Mouse (Mus musculus): ENCODE data around the gene Mis18a. TPM values are rescaled to one million over a fixed set of nuclear protein-coding genes. Genes with fewer than 3 reads are reported as not detected.

Mis18a gene
- polyA plus RNA-seq (2012; rRNA removed) (45.7 and 48.4 TPM in 2 replicates), polyA plus RNA-seq (2014; fragmentation: Nextera tagmentation; extraction: Ambion mirVana) (59.0 and 61.2 TPM in 2 replicates)

DNA sequence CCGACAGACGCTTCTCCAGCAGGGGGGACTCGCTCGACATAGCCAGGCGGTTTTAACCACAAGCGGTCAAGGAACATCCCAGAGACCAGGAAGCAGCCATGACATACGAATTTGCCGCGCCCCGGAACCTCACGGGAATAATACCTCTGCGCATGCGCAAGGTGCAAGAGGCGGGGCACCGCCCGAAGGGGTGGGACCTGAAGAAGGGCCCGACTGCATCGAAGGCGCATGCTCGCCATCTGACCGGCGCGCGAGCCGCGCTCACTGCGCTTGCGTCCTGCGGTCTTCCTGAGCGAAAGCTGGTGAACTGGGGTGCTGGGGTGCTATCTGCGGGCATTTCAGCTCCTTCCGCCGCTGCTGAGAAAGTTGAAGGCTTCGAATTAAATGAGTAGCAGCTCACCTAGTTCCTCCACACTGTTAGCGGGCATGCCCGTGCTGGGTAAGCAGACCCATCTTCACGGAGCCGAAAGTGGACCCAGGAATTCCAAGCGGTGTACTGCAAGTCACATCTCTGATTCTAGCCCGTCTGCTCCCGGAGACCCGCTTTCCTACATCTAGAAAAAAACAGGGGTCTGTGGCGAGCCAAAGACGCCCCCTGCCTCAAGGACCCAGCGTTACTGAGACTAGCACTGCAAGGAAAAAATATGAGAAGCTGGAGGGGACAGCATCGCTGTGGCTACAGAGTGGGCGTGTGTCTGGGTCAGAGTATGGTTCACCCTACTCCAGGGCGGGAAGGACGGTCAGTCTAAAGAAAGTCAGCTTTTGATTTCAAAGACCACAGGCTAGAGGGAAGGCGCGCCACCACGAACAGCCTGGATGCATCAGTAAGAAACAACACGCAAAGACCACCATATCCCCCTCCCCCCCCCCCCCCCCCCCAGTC, at the start of gene Mis18a:
Mis18a (minus strand) TSS at position 172 of the 883 bp plus-strand sequence.
- Histone ChIP-seq H3K4me1 (ENCODE audit: control insufficient read depth, insufficient read depth, low read length) (peaks cover 4% of the 10 kb centered on the region; the same call in 1 of the 2 replicates), H3K36me3 (ENCODE audit: control insufficient read depth, insufficient read depth, low read length) (peaks cover 8% of the 10 kb centered on the region), H3K9ac (ENCODE audit: low read depth, low read length, severe bottlenecking) (peak within 1 kb of the TSS; percentile 82), H3K27ac (replicated peaks; ENCODE audit: low read depth, low read length) (peak within 1 kb of the TSS; percentile 65), H3K27me3 (ENCODE audit: control insufficient read depth, insufficient read depth, low read length) (no peaks in the 10 kb centered on the region), H3K4me2 (replicated peaks; ENCODE audit: low read depth, low read length, severe bottlenecking) (peak within 1 kb of the TSS; percentile 96), H3K4me3 (replicated peaks; ENCODE audit: low read length) (peak within 1 kb of the TSS; percentile 75), H3K9me3 (ENCODE audit: control insufficient read depth, low read length) (0 out of 2 replicates have a peak, but pooled peaks cover 2% of the 10 kb centered on the region)
- TF ChIP-seq POLR2A (IDR thresholded peaks at IDR 0.05; ENCODE audit: borderline replicate concordance, extremely low read depth, insufficient read depth, insufficient read length) = peak; percentile 93; the same call in 1 of the 2 replicates
- DNase-seq (ENCODE audit: low spot score) (peak; percentile 95), ATAC-seq (ENCODE audit: low FRiP score, low read depth) (peak; percentile 96)
- WGBS = 3% methylated on average over 53 of the region's 53 CpGs

DNA sequence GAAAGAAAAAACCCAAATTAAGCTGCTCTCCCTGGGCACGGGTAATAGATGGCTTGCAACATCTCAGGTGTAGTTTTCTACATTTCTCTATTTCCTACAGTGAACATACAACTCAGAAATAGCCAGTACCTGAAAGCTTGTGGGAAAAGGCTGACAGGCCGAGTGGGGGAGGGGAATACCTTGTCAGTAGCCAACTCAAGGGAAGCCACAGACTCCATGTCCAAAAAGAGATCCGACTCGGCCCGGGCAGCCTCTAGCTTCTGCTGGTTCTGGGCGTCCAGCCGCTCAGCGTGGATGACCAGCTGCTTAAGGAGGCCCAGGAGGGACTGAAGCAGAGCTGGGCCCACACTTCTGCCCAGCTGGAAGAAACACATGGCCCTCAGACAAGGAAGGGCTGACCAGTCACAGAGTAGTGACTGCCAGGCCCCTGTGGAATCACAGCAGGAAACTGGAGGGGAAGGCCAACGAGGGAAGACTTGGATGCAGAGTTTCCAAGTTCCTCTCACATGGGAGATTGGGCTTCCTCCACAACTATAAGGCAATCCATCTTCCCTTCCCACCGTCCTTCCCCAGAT, 48.8 kb upstream of the Mis18a start:
- Histone ChIP-seq H3K9me3 (ENCODE audit: control insufficient read depth, low read length) (no peaks in the 10 kb centered on the region), H3K4me2 (replicated peaks; ENCODE audit: low read depth, low read length, severe bottlenecking) (no peak overlapping the region), H3K4me3 (replicated peaks; ENCODE audit: low read length) (no peak overlapping the region), H3K27me3 (ENCODE audit: control insufficient read depth, insufficient read depth, low read length) (no peaks in the 10 kb centered on the region), H3K27ac (replicated peaks; ENCODE audit: low read depth, low read length) (no peak overlapping the region), H3K4me1 (ENCODE audit: control insufficient read depth, insufficient read depth, low read length) (no peaks in the 10 kb centered on the region), H3K9ac (ENCODE audit: low read depth, low read length, severe bottlenecking) (no peak overlapping the region), H3K36me3 (ENCODE audit: control insufficient read depth, insufficient read depth, low read length) (peaks cover 93% of the 10 kb centered on the region)
- TF ChIP-seq POLR2A (IDR thresholded peaks at IDR 0.05; ENCODE audit: borderline replicate concordance, extremely low read depth, insufficient read depth, insufficient read length) = no peak
- no peak for DNase-seq (ENCODE audit: low spot score)
- 68% methylated on average over 10 of the region's 10 CpGs for WGBS
- no peak for ATAC-seq (ENCODE audit: low FRiP score, low read depth)

DNA sequence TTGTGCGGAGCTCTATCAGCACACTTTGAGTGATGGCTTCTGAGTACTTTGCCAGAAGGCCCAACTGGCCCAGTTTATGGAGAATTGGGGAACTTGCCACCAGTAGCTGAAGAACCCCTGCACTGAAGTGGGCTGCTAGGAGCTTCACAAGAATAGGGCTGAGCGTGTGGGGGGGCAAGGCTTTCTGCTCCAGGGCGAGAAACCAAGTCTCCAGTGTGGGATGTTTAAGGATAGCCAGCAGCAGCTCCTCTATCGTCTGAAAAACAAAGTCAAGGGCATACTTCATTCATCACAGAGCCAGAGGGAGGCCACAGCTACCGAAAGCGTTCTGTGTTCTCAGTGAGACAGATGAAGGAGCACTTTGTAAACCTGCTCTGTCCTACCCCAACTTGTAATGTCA, 47.4 kb upstream of the Mis18a start:
- Histone ChIP-seq H3K4me3 (replicated peaks; ENCODE audit: low read length) (no peak overlapping the region), H3K27ac (replicated peaks; ENCODE audit: low read depth, low read length) (no peak overlapping the region), H3K4me1 (ENCODE audit: control insufficient read depth, insufficient read depth, low read length) (no peaks in the 10 kb centered on the region), H3K36me3 (ENCODE audit: control insufficient read depth, insufficient read depth, low read length) (peaks cover 88% of the 10 kb centered on the region), H3K4me2 (replicated peaks; ENCODE audit: low read depth, low read length, severe bottlenecking) (no peak overlapping the region), H3K9ac (ENCODE audit: low read depth, low read length, severe bottlenecking) (no peak overlapping the region), H3K27me3 (ENCODE audit: control insufficient read depth, insufficient read depth, low read length) (no peaks in the 10 kb centered on the region), H3K9me3 (ENCODE audit: control insufficient read depth, low read length) (no peaks in the 10 kb centered on the region)
- TF ChIP-seq POLR2A (IDR thresholded peaks at IDR 0.05; ENCODE audit: borderline replicate concordance, extremely low read depth, insufficient read depth, insufficient read length) = no peak
- no peak for ATAC-seq (ENCODE audit: low FRiP score, low read depth)
- 89% methylated on average over 6 of the region's 6 CpGs for WGBS
- no peak for DNase-seq (ENCODE audit: low spot score)

DNA sequence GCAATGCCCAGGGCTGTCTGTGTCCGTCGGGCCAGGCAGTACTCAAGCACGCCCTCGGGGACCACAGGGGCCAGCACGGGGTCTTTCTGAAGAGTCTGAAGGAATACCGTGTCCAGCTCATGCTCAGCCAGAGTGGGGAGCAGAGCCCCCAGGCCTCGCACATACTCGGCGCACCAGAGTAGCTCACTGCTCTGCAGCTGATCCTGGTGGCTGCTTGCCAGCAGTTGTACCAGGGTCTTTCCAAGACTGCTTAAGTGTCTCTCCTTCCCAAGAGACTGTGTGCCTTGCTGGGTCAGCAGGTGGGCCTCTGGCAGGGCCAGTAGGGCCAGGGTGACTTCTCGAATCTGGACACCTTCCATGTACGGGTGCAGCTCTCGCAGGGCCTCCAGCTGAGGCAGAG, 47.0 kb upstream of the Mis18a start:
- Histone ChIP-seq H3K27ac (replicated peaks; ENCODE audit: low read depth, low read length) (no peak overlapping the region), H3K9ac (ENCODE audit: low read depth, low read length, severe bottlenecking) (no peak overlapping the region), H3K27me3 (ENCODE audit: control insufficient read depth, insufficient read depth, low read length) (no peaks in the 10 kb centered on the region), H3K4me1 (ENCODE audit: control insufficient read depth, insufficient read depth, low read length) (no peaks in the 10 kb centered on the region), H3K36me3 (ENCODE audit: control insufficient read depth, insufficient read depth, low read length) (peaks cover 89% of the 10 kb centered on the region), H3K4me2 (replicated peaks; ENCODE audit: low read depth, low read length, severe bottlenecking) (no peak overlapping the region), H3K9me3 (ENCODE audit: control insufficient read depth, low read length) (no peaks in the 10 kb centered on the region), H3K4me3 (replicated peaks; ENCODE audit: low read length) (no peak overlapping the region)
- no peak for TF ChIP-seq POLR2A (IDR thresholded peaks at IDR 0.05; ENCODE audit: borderline replicate concordance, extremely low read depth, insufficient read depth, insufficient read length)
- DNase-seq (ENCODE audit: low spot score) (no peak), ATAC-seq (ENCODE audit: low FRiP score, low read depth) (no peak; the same call in 1 of the 2 replicates)
- WGBS = 91% methylated on average over 12 of the region's 12 CpGs

- no peak for ATAC-seq (ENCODE audit: low FRiP score, low read depth)
- no peaks in the 10 kb centered on the region for H3K9me3 ChIP-seq (ENCODE audit: control insufficient read depth, low read length)
- no peak overlapping the region for H3K4me3 ChIP-seq (replicated peaks; ENCODE audit: low read length)
- no peak overlapping the region for H3K9ac ChIP-seq (ENCODE audit: low read depth, low read length, severe bottlenecking)
- no peak overlapping the region for H3K4me2 ChIP-seq (replicated peaks; ENCODE audit: low read depth, low read length, severe bottlenecking)
- WGBS = 95% methylated on average over 15 of the region's 15 CpGs
- DNase-seq (ENCODE audit: low spot score) = no peak
- TF ChIP-seq POLR2A (IDR thresholded peaks at IDR 0.05; ENCODE audit: borderline replicate concordance, extremely low read depth, insufficient read depth, insufficient read length) = no peak
- peaks cover 81% of the 10 kb centered on the region for H3K36me3 ChIP-seq (ENCODE audit: control insufficient read depth, insufficient read depth, low read length)
- no peaks in the 10 kb centered on the region for H3K27me3 ChIP-seq (ENCODE audit: control insufficient read depth, insufficient read depth, low read length)
- no peak overlapping the region for H3K27ac ChIP-seq (replicated peaks; ENCODE audit: low read depth, low read length)
- no peaks in the 10 kb centered on the region for H3K4me1 ChIP-seq (ENCODE audit: control insufficient read depth, insufficient read depth, low read length)
Measured at GRCm38 (mm10) chr16:90766919-90767454, 39.8 kb upstream of the Mis18a start.
